Mouse (Mus musculus) adipocyte (in vitro differentiated cells): ENCODE results near the gene Pdxp.

Experiments
- DNase-seq: peaks from one replicate; pipeline ENCODE4 v3.0.0-alpha.2; 2016; ENCODE audit warnings: low spot score

Gene Pdxp

GRCm38 (mm10) chr15:78899740-78900584 is 13.8 kb upstream of the Pdxp start, which contains the start of gene Sh3bp1:
Sh3bp1 (plus strand) TSS chr15:78899768.
- DNase-seq, result peak; percentile 56

- no peak for DNase-seq
Observed at GRCm38 (mm10) chr15:78900585-78901421, 12.9 kb upstream of the Pdxp start.

- no peak for DNase-seq
Observed at GRCm38 (mm10) chr15:78901422-78901789, 12.3 kb upstream of the Pdxp start.

- peak; percentile 89 for DNase-seq
Observed at GRCm38 (mm10) chr15:78903243-78903642, 10.5 kb upstream of the Pdxp start.

- no peak for DNase-seq
Observed at GRCm38 (mm10) chr15:78908399-78908798, 5.3 kb upstream of the Pdxp start.

- no peak for DNase-seq
Observed at GRCm38 (mm10) chr15:78908982-78909381, 4.7 kb upstream of the Pdxp start.

- no peak for DNase-seq
Observed at GRCm38 (mm10) chr15:78912040-78912439, 1.7 kb upstream of the Pdxp start.

GRCm38 (mm10) chr15:78914091-78914822 is 538 bp downstream of the Pdxp start:
- no peak for DNase-seq

GRCm38 (mm10) chr15:78914823-78915659 is 1.3 kb downstream of the Pdxp start:
- DNase-seq, result no peak

- DNase-seq, result peak; percentile 83
Observed at GRCm38 (mm10) chr15:78915660-78916017, 1.9 kb downstream of the Pdxp start.

GRCm38 (mm10) chr15:78916052-78916826 is 2.5 kb downstream of the Pdxp start:
- no peak for DNase-seq

GRCm38 (mm10) chr15:78918126-78918525 is 4.4 kb downstream of the Pdxp start:
- no peak for DNase-seq

GRCm38 (mm10) chr15:78919914-78920313 is 6.2 kb downstream of the Pdxp start:
- DNase-seq, result no peak

GRCm38 (mm10) chr15:78922700-78923099 is 9.0 kb downstream of the Pdxp start:
- no peak for DNase-seq

- no peak for DNase-seq
Observed at GRCm38 (mm10) chr15:78923585-78923984, 9.9 kb downstream of the Pdxp start.

GRCm38 (mm10) chr15:78925129-78925528 is 11.4 kb downstream of the Pdxp start:
- peak; percentile 38 for DNase-seq

- DNase-seq, result peak; percentile 94
Observed at GRCm38 (mm10) chr15:78926021-78926919, 12.6 kb downstream of the Pdxp start, which contains the start of gene Lgals1. Lgals1 (plus strand) TSS chr15:78926725.

GRCm38 (mm10) chr15:78927021-78927787 is 13.5 kb downstream of the Pdxp start:
- DNase-seq, result peak; percentile 86
